Mouse (Mus musculus) heart, postnatal 0 days (tissue): ENCODE measurements around the gene Usp48. TPM values are rescaled to one million over a fixed set of nuclear protein-coding genes. Genes with fewer than 3 reads are reported as not detected.

Experiments
- ATAC-seq: fragments of 200-750 bp; cut with Nextera tagmentation; 2 replicates; pipeline ENCODE4 v1.8.0; 2017; ENCODE audit warnings: low read depth, moderate number of reproducible peaks, moderate library complexity; ENCODE audit not compliant: insufficient read depth
- DNase-seq: peaks from one replicate; pipeline ENCODE4 v3.0.0-alpha.2; 2016; ENCODE audit warnings: low spot score
- H3K27ac ChIP-seq: fragments of 300-500 bp; sonication (generic); 2 replicates; pipeline ENCODE4 v1.5.1; 2014; ENCODE audit warnings: low read depth, mild to moderate bottlenecking
- H3K27me3 ChIP-seq: fragments of 300-500 bp; sonication (generic); 2 replicates; pipeline ENCODE4 v1.6.1; 2014; ENCODE audit warnings: low read length, mixed read lengths; ENCODE audit not compliant: control insufficient read depth, insufficient read depth
- H3K36me3 ChIP-seq: fragments of 300-500 bp; sonication (generic); replicated peaks from 2 replicates; pipeline ENCODE4 v1.6.1; 2014; ENCODE audit warnings: low read length, mixed read lengths; ENCODE audit not compliant: control insufficient read depth, insufficient read depth
- H3K4me1 ChIP-seq: fragments of 300-500 bp; sonication (generic); 2 replicates; pipeline ENCODE4 v1.6.1; 2014; ENCODE audit warnings: antibody characterized with exemption; ENCODE audit not compliant: control insufficient read depth, insufficient read depth
- H3K4me2 ChIP-seq: fragments of 300-500 bp; sonication (generic); 2 replicates; pipeline ENCODE4 v1.6.1; 2014; ENCODE audit warnings: low read depth, mild to moderate bottlenecking, low read length, moderate library complexity
- H3K4me3 ChIP-seq: fragments of 300-500 bp; sonication (generic); 2 replicates; pipeline ENCODE4 v1.5.1; 2014; ENCODE audit warnings: low read depth, low read length
- H3K9ac ChIP-seq: fragments of 300-500 bp; sonication (generic); replicated peaks from 2 replicates; pipeline ENCODE4 v1.6.1; 2014; ENCODE audit warnings: low read depth, low read length, mixed read lengths
- H3K9me3 ChIP-seq: fragments of 300-500 bp; sonication (generic); replicated peaks from 2 replicates; pipeline ENCODE4 v1.6.1; 2016; ENCODE audit warnings: low read length; ENCODE audit not compliant: control insufficient read depth
- CTCF ChIP-seq: IDR thresholded peaks from 2 replicates; pipeline ENCODE4 v1.5.1; 2016; ENCODE audit warnings: antibody characterized with exemption, control low read depth, low read depth
- EP300 ChIP-seq: IDR thresholded peaks from 2 replicates; pipeline ENCODE4 v1.6.1; 2016; ENCODE audit warnings: antibody characterized with exemption, low read depth
- WGBS: fragments of 180-500 bp; shearing (Covaris S2); extraction: QIAGEN DNeasy Blood & Tissue Kit; methylation state at CpG from one replicate; pipeline ENCODE4 v1.1.7; 2014; 5-methylcytosine and 5-hydroxymethylcytosine counted together
- polyA plus RNA-seq: library from polyadenylated mRNA; unstranded; fragments of >200 nt; fragmentation: Nextera tagmentation; extraction: Ambion mirVana; gene quantifications from 2 replicates; pipeline ENCODE4 v1.2.1, GENCODE M21; 2015
- total RNA-seq: library from RNA; depleted of rRNA; stranded (reverse); fragments of >200 nt; gene quantifications from 2 replicates; pipeline ENCODE4 v1.2.3, GENCODE M21; 2014; ENCODE audit warnings: low replicate concordance

Usp48 gene
- total and polyA plus RNA-seq, 2 experiments from 2014 or later: 16.4 to 36.7 TPM

GRCm38 (mm10) chr4:137569873-137570272, 23.7 kb upstream of the Usp48 start:
- TF ChIP-seq EP300: no peak
- Histone ChIP-seq H3K9me3 (no peaks in the 10 kb centered on the region), H3K27ac (no peak overlapping the region), H3K4me2 (no peak overlapping the region), H3K4me1 (no peaks in the 10 kb centered on the region), H3K36me3 (peaks cover 74% of the 10 kb centered on the region), H3K27me3 (no peaks in the 10 kb centered on the region), H3K9ac (no peak overlapping the region), H3K4me3 (no peak overlapping the region)
- DNase-seq (no peak), ATAC-seq (no peak)
- WGBS: 76% methylated on average over 9 of the region's 9 CpGs

GRCm38 (mm10) chr4:137574469-137574868, 19.1 kb upstream of the Usp48 start, which contains the start of gene Ldlrad2:
Gene Ldlrad2 (minus strand): TSS chr4:137574569.
- TF ChIP-seq EP300: no peak
- no peak for TF ChIP-seq CTCF
- ATAC-seq (no peak), DNase-seq (no peak)
- no peaks in the 10 kb centered on the region for H3K9me3 ChIP-seq
- WGBS: 83% methylated on average over 10 of the region's 10 CpGs
- peaks cover 14% of the 10 kb centered on the region for H3K27me3 ChIP-seq
- no peak within 1 kb of the TSS for H3K9ac ChIP-seq
- no peak within 1 kb of the TSS for H3K4me2 ChIP-seq
- peaks cover 4% of the 10 kb centered on the region; the same call in 1 of the 2 replicates for H3K4me1 ChIP-seq
- no peak within 1 kb of the TSS for H3K4me3 ChIP-seq
- H3K27ac ChIP-seq: no peak within 1 kb of the TSS
- peaks cover 28% of the 10 kb centered on the region for H3K36me3 ChIP-seq

- no peak for DNase-seq
- H3K36me3 ChIP-seq: peaks cover 8% of the 10 kb centered on the region
- TF ChIP-seq EP300 (no peak), CTCF (no peak)
- H3K9ac ChIP-seq: no peak overlapping the region
- H3K27ac ChIP-seq: no peak overlapping the region
- no peaks in the 10 kb centered on the region for H3K9me3 ChIP-seq
- WGBS: 97% methylated on average over 12 of the region's 12 CpGs
- no peak overlapping the region for H3K4me2 ChIP-seq
- H3K27me3 ChIP-seq: peaks cover 18% of the 10 kb centered on the region
- no peak for ATAC-seq
- no peak overlapping the region for H3K4me3 ChIP-seq
- H3K4me1 ChIP-seq: peaks cover 4% of the 10 kb centered on the region; the same call in 1 of the 2 replicates
These were observed 16.1 kb upstream of the Usp48 start for GRCm38 (mm10) chr4:137577486-137577885.

- Histone ChIP-seq H3K4me2 (peak overlapping the region; percentile 55), H3K4me3 (peak overlapping the region; percentile 30), H3K27ac (no peak overlapping the region), H3K36me3 (peaks cover 2% of the 10 kb centered on the region), H3K9ac (no peak overlapping the region), H3K27me3 (peaks cover 18% of the 10 kb centered on the region), H3K4me1 (peaks cover 4% of the 10 kb centered on the region; the same call in 1 of the 2 replicates), H3K9me3 (no peaks in the 10 kb centered on the region)
- DNase-seq (peak; percentile 41), ATAC-seq (peak; percentile 72)
- peak; percentile 43 for TF ChIP-seq CTCF
- no peak for TF ChIP-seq EP300
- WGBS: 5% methylated on average over 39 of the region's 39 CpGs
These were observed 15.2 kb upstream of the Usp48 start for GRCm38 (mm10) chr4:137578181-137578845.

GRCm38 (mm10) chr4:137579789-137580188, 13.8 kb upstream of the Usp48 start:
- no peak overlapping the region for H3K4me2 ChIP-seq
- H3K27me3 ChIP-seq: peaks cover 18% of the 10 kb centered on the region
- TF ChIP-seq EP300 (no peak), CTCF (no peak)
- H3K9me3 ChIP-seq: no peaks in the 10 kb centered on the region
- H3K4me3 ChIP-seq: no peak overlapping the region
- H3K9ac ChIP-seq: no peak overlapping the region
- H3K36me3 ChIP-seq: no peaks in the 10 kb centered on the region
- H3K4me1 ChIP-seq: peaks cover 4% of the 10 kb centered on the region; the same call in 1 of the 2 replicates
- ATAC-seq: no peak
- no peak for DNase-seq
- WGBS: 41% methylated on average over 4 of the region's 4 CpGs
- H3K27ac ChIP-seq: no peak overlapping the region

GRCm38 (mm10) chr4:137580299-137580698, 13.3 kb upstream of the Usp48 start:
- H3K4me3 ChIP-seq: no peak overlapping the region
- TF ChIP-seq CTCF (no peak), EP300 (no peak)
- WGBS: 73% methylated on average over 2 of the region's 2 CpGs

More at GRCm38 (mm10) chr4:137580299-137580698, 13.3 kb upstream of the Usp48 start:
- no peak overlapping the region for H3K4me2 ChIP-seq
- ATAC-seq (no peak), DNase-seq (no peak)
- H3K9me3 ChIP-seq: no peaks in the 10 kb centered on the region
- H3K27me3 ChIP-seq: peaks cover 18% of the 10 kb centered on the region
- no peak overlapping the region for H3K9ac ChIP-seq
- peaks cover 4% of the 10 kb centered on the region; the same call in 1 of the 2 replicates for H3K4me1 ChIP-seq
- H3K36me3 ChIP-seq: no peaks in the 10 kb centered on the region
- no peak overlapping the region for H3K27ac ChIP-seq
